Mouse (Mus musculus) heart, adult 2 months (tissue): ENCODE measurements around the gene Phgdh.

Experiments used
- CTCF ChIP-seq: fragments of 200-600 bp; IDR thresholded peaks from 2 replicates; pipeline ENCODE4 v1.8.1; 2022; ENCODE audit warnings: antibody characterized with exemption, mild to moderate bottlenecking, moderate library complexity
- EP300 ChIP-seq: fragments of 200-500 bp; IDR thresholded peaks from 2 replicates; pipeline ENCODE4 v1.6.1; 2011; ENCODE audit warnings: low read depth, low read length, control low read depth; ENCODE audit not compliant: insufficient read depth
- POLR2A ChIP-seq: fragments of 200-500 bp; IDR thresholded peaks from 2 replicates; pipeline ENCODE4 v1.6.1; 2011; ENCODE audit warnings: mild to moderate bottlenecking, low read depth, low read length, control low read depth; ENCODE audit not compliant: insufficient read depth

GRCm38 (mm10) chr3:98366823-98367222, 27.0 kb upstream of the Phgdh start:
- no peak for TF ChIP-seq POLR2A
- TF ChIP-seq CTCF: no peak
- no peak for TF ChIP-seq EP300
